Comparison of ENCODE assay signal across 29 mouse cellular contexts in genomic region chr9:117654626-117655025, GRCm38 (mm10). TPM values are rescaled to one million over a fixed set of nuclear protein-coding genes. Genes with fewer than 3 reads are reported as not detected.
DNase-seq lines count a peak whose midpoint lies in the region; ATAC-seq and TF ChIP-seq lines count a peak whose summit lies in the region.
"Had no signal": no experiment of that assay in that cellular context is flagged by ENCODE, and none has a peak within 500 bp of the region (broad histone marks: within the 10 kb centered on the region; RNA-seq: fewer than 3 reads in every experiment).

No protein-coding gene starts in this region.

- H3K4me2 ChIP-seq in heart, embryonic 11.5 days, result no peak overlapping the region
- H3K4me2 ChIP-seq in lung, embryonic 16.5 days (ENCODE audit: low read depth, low read length), result no peak overlapping the region
- H3K4me2 ChIP-seq in midbrain, embryonic 11.5 days, result no peak overlapping the region
- no peak overlapping the region for H3K4me2 ChIP-seq in midbrain, postnatal 0 days (ENCODE audit: low read depth, low read length, poor library complexity, severe bottlenecking)
- H3K4me2 ChIP-seq: embryonic facial prominence, embryonic 13.5 days; heart, embryonic 13.5 days; hindbrain, embryonic 14.5 days had no signal

- H3K27me3 ChIP-seq in heart, embryonic 11.5 days (ENCODE audit: control insufficient read depth, insufficient read depth, low read length), result no peaks in the 10 kb centered on the region
- no peaks in the 10 kb centered on the region for H3K27me3 ChIP-seq in lung, embryonic 16.5 days (ENCODE audit: control insufficient read depth, insufficient read depth, low read depth, low read length)
- H3K27me3 ChIP-seq in midbrain, embryonic 11.5 days (ENCODE audit: control insufficient read depth, insufficient read depth, low read length), result no peaks in the 10 kb centered on the region
- no peaks in the 10 kb centered on the region for H3K27me3 ChIP-seq in midbrain, postnatal 0 days (ENCODE audit: insufficient read depth, low read length)
- H3K27me3 ChIP-seq: CH12.LX; embryonic facial prominence, embryonic 13.5 days; heart, embryonic 13.5 days had no signal

- H3K9me3 ChIP-seq in heart, embryonic 11.5 days (replicated peaks; ENCODE audit: control insufficient read depth, low read length), result no peaks in the 10 kb centered on the region
- H3K9me3 ChIP-seq in lung, embryonic 16.5 days (ENCODE audit: control insufficient read depth, low read length), result no peaks in the 10 kb centered on the region
- no peaks in the 10 kb centered on the region for H3K9me3 ChIP-seq in midbrain, embryonic 11.5 days (ENCODE audit: control insufficient read depth, low read length)
- H3K9me3 ChIP-seq in midbrain, postnatal 0 days (ENCODE audit: low read length), result no peaks in the 10 kb centered on the region
- H3K9me3 ChIP-seq: embryonic facial prominence, embryonic 13.5 days; heart, embryonic 13.5 days had no signal

- DNase-seq in heart, adult 11 months, result peak; percentile 27
- DNase-seq in lung, postnatal 14 days, result no peak
- DNase-seq in midbrain, embryonic 11.5 days (ENCODE audit: low spot score, missing footprints), result peak; percentile 73
- DNase-seq in midbrain, postnatal 0 days (ENCODE audit: low spot score), result no peak
- peak; percentile 0 for DNase-seq in lung, postnatal 25 days (ENCODE audit: low spot score)
- DNase-seq: adrenal gland, adult 2 months; adrenal gland, postnatal 14 days; B cell, adult 2 months; cerebellum, adult 11 months; cerebellum, adult 2 months; cerebellum, adult 9-11 months; cerebellum, postnatal 25 days; forebrain, postnatal 0 days; gastrocnemius, adult 2 months; gastrocnemius, postnatal 14 days; heart, adult 18-20 months; heart, postnatal 14 days; heart, postnatal 4 days had no signal

- no peak overlapping the region for H3K27ac ChIP-seq in heart, embryonic 11.5 days (ENCODE audit: low read depth, low read length)
- H3K27ac ChIP-seq in lung, embryonic 16.5 days (ENCODE audit: low read length), result no peak overlapping the region
- H3K27ac ChIP-seq in midbrain, embryonic 11.5 days (ENCODE audit: low read depth, low read length), result no peak overlapping the region
- H3K27ac ChIP-seq in midbrain, postnatal 0 days (ENCODE audit: low read depth, low read length), result no peak overlapping the region
- H3K27ac ChIP-seq: embryonic facial prominence, embryonic 13.5 days; gastrocnemius, adult 2 months; heart, embryonic 13.5 days; hindbrain, embryonic 14.5 days; hindbrain, postnatal 0 days had no signal

- no peak for ATAC-seq in heart, embryonic 11.5 days (replicated peaks; ENCODE audit: insufficient number of reproducible peaks, low FRiP score, low TSS enrichment)
- ATAC-seq in lung, embryonic 16.5 days (ENCODE audit: low read depth), result peak; percentile 43; the same call in 1 of the 2 replicates
- no peak for ATAC-seq in midbrain, embryonic 11.5 days (ENCODE audit: low FRiP score)
- ATAC-seq in midbrain, postnatal 0 days (ENCODE audit: low FRiP score), result no peak
- ATAC-seq: forebrain, embryonic 14.5 days; hindbrain, postnatal 0 days had no signal

- H3K9ac ChIP-seq in heart, embryonic 11.5 days (ENCODE audit: low read depth, low read length), result no peak overlapping the region
- H3K9ac ChIP-seq in lung, embryonic 16.5 days (ENCODE audit: low read length), result no peak overlapping the region
- H3K9ac ChIP-seq in midbrain, embryonic 11.5 days (ENCODE audit: low read length), result no peak overlapping the region
- no peak overlapping the region for H3K9ac ChIP-seq in midbrain, postnatal 0 days (replicated peaks; ENCODE audit: low read length, poor library complexity, severe bottlenecking)
- H3K9ac ChIP-seq: embryonic facial prominence, embryonic 13.5 days; forebrain, postnatal 0 days; heart, embryonic 13.5 days; hindbrain, embryonic 14.5 days had no signal

- H3K36me3 ChIP-seq in heart, embryonic 11.5 days (ENCODE audit: control insufficient read depth, insufficient read depth, low read length), result no peaks in the 10 kb centered on the region
- H3K36me3 ChIP-seq in lung, embryonic 16.5 days (ENCODE audit: control insufficient read depth, insufficient read depth, low read length), result no peaks in the 10 kb centered on the region
- H3K36me3 ChIP-seq in midbrain, embryonic 11.5 days (ENCODE audit: control insufficient read depth, insufficient read depth, low read length), result no peaks in the 10 kb centered on the region
- H3K36me3 ChIP-seq in midbrain, postnatal 0 days (ENCODE audit: insufficient read depth, low read length), result no peaks in the 10 kb centered on the region
- H3K36me3 ChIP-seq: embryonic facial prominence, embryonic 13.5 days; G1E; heart, embryonic 13.5 days had no signal

- no peaks in the 10 kb centered on the region for H3K4me1 ChIP-seq in heart, embryonic 11.5 days (ENCODE audit: control insufficient read depth, insufficient read depth, low read length)
- peaks cover 5% of the 10 kb centered on the region; the same call in 1 of the 2 replicates for H3K4me1 ChIP-seq in lung, embryonic 16.5 days (replicated peaks; ENCODE audit: control insufficient read depth, insufficient read depth, low read length)
- H3K4me1 ChIP-seq in midbrain, embryonic 11.5 days (ENCODE audit: control insufficient read depth, insufficient read depth, low read length), result no peaks in the 10 kb centered on the region
- no peaks in the 10 kb centered on the region for H3K4me1 ChIP-seq in midbrain, postnatal 0 days (ENCODE audit: insufficient read depth, low read length)
- H3K4me1 ChIP-seq: embryonic facial prominence, embryonic 13.5 days; heart, embryonic 13.5 days had no signal

- TF ChIP-seq CTCF in midbrain, postnatal 0 days (IDR thresholded peaks at IDR 0.05), result no peak

- 84% methylated on average over 2 of the region's 2 CpGs for WGBS in heart, embryonic 11.5 days (ENCODE audit: insufficient replicate concordance)
- 55% methylated on average over 2 of the region's 2 CpGs for WGBS in lung, embryonic 16.5 days
- 90% methylated on average over 2 of the region's 2 CpGs for WGBS in midbrain, embryonic 11.5 days
- 69% methylated on average over 2 of the region's 2 CpGs for WGBS in midbrain, postnatal 0 days

- no peak overlapping the region for H3K4me3 ChIP-seq in heart, embryonic 11.5 days (ENCODE audit: low read depth, low read length)
- no peak overlapping the region for H3K4me3 ChIP-seq in lung, embryonic 16.5 days (ENCODE audit: low read length)
- H3K4me3 ChIP-seq in midbrain, embryonic 11.5 days (ENCODE audit: low read depth, low read length), result no peak overlapping the region
- H3K4me3 ChIP-seq in midbrain, postnatal 0 days (ENCODE audit: low read depth, low read length), result no peak overlapping the region
- H3K4me3 ChIP-seq: embryonic facial prominence, embryonic 13.5 days; erythroblast, embryonic 14.5 days; gastrocnemius, adult 2 months; heart, embryonic 13.5 days had no signal

RNA-seq across cellular contexts. Expression of gene Rbms3, which starts 24.9 kb away (rescaled TPM):
- 34.2 and 41.2 TPM in 2 replicates for polyA plus RNA-seq in heart, embryonic 11.5 days (2014; fragmentation: Nextera tagmentation; extraction: Ambion mirVana)
- polyA plus RNA-seq in lung, embryonic 16.5 days (2015; fragmentation: Nextera tagmentation; extraction: Ambion mirVana), result 103 and 104 TPM in 2 replicates
- polyA plus RNA-seq in midbrain, embryonic 11.5 days (2014; fragmentation: Nextera tagmentation; extraction: Ambion mirVana), result 13.6 and 16.3 TPM in 2 replicates
- 59.9 and 66.9 TPM in 2 replicates for total RNA-seq in midbrain, postnatal 0 days (2014; rRNA removed)
- 41.8 and 43.3 TPM in 2 replicates for polyA plus RNA-seq in midbrain, postnatal 0 days (2015; fragmentation: Nextera tagmentation; extraction: Ambion mirVana)
- total RNA-seq: CH12.LX; common myeloid progenitor, adult 5-6 weeks had no signal
- polyA plus RNA-seq: erythroblast, embryonic 14.5 days; G1E had no signal

Comparison
In these comparisons a context has a peak if more than half of its experiments do, and no peak if none do; other contexts are left out.
1. DNase-seq: peak in heart, adult 11 months (single experiment), midbrain, embryonic 11.5 days (single experiment) and lung, postnatal 25 days (single experiment); none in lung, postnatal 14 days (single experiment) and midbrain, postnatal 0 days (single experiment).